Mouse (Mus musculus): ENCODE measurements around the gene Clstn2. TPM values are rescaled to one million over a fixed set of nuclear protein-coding genes. Genes with fewer than 3 reads are reported as not detected.

Gene Clstn2
- polyA plus RNA-seq, 1 experiment from 2014 or later, result 0.82 TPM

- Histone ChIP-seq H3K9ac (ENCODE audit: low read length) (no peak overlapping the region), H3K4me3 (ENCODE audit: low read depth, low read length) (no peak overlapping the region)
Observed at GRCm38 (mm10) chr9:97712888-97713287, 320.1 kb downstream of the Clstn2 start.

GRCm38 (mm10) chr9:97703901-97704503, 329.0 kb downstream of the Clstn2 start:
- ATAC-seq (ENCODE audit: low FRiP score, low TSS enrichment) (no peak), DNase-seq (ENCODE audit: low spot score) (no peak)
- Histone ChIP-seq H3K4me1 (replicated peaks; ENCODE audit: control insufficient read depth, insufficient read depth) (no peaks in the 10 kb centered on the region), H3K4me3 (ENCODE audit: low read depth, low read length) (no peak overlapping the region), H3K36me3 (ENCODE audit: control insufficient read depth, insufficient read depth, low read length) (no peaks in the 10 kb centered on the region), H3K9me3 (ENCODE audit: control insufficient read depth, low read length) (no peaks in the 10 kb centered on the region), H3K27ac (replicated peaks) (no peak overlapping the region), H3K9ac (ENCODE audit: low read length) (no peak overlapping the region), H3K27me3 (ENCODE audit: control insufficient read depth, insufficient read depth, low read length) (no peaks in the 10 kb centered on the region), H3K4me2 (replicated peaks; ENCODE audit: low read depth) (no peak overlapping the region)
- WGBS, result 83% methylated on average over 4 of the region's 4 CpGs
- no peak for TF ChIP-seq CTCF (IDR thresholded peaks at IDR 0.05; ENCODE audit: low read depth)
- TF ChIP-seq EP300 (optimal IDR thresholded peaks at IDR 0.05), result no peak

More at GRCm38 (mm10) chr9:97712888-97713287, 320.1 kb downstream of the Clstn2 start:
- DNase-seq (ENCODE audit: low spot score) (no peak), ATAC-seq (ENCODE audit: low FRiP score, low TSS enrichment) (no peak)
- Histone ChIP-seq H3K36me3 (ENCODE audit: control insufficient read depth, insufficient read depth, low read length) (no peaks in the 10 kb centered on the region), H3K9me3 (ENCODE audit: control insufficient read depth, low read length) (no peaks in the 10 kb centered on the region), H3K4me1 (replicated peaks; ENCODE audit: control insufficient read depth, insufficient read depth) (no peaks in the 10 kb centered on the region), H3K27ac (replicated peaks) (no peak overlapping the region), H3K4me2 (replicated peaks; ENCODE audit: low read depth) (no peak overlapping the region), H3K27me3 (ENCODE audit: control insufficient read depth, insufficient read depth, low read length) (no peaks in the 10 kb centered on the region)
- WGBS, result 89% methylated on average over 3 of the region's 3 CpGs
- TF ChIP-seq EP300 (optimal IDR thresholded peaks at IDR 0.05) (no peak), CTCF (IDR thresholded peaks at IDR 0.05; ENCODE audit: low read depth) (no peak)

- no peak overlapping the region for H3K4me3 ChIP-seq (ENCODE audit: low read depth, low read length)
- ATAC-seq (ENCODE audit: low FRiP score, low TSS enrichment) (no peak), DNase-seq (ENCODE audit: low spot score) (no peak)
- no peak overlapping the region for H3K4me2 ChIP-seq (replicated peaks; ENCODE audit: low read depth)
- H3K9ac ChIP-seq (ENCODE audit: low read length), result no peak overlapping the region
- H3K9me3 ChIP-seq (ENCODE audit: control insufficient read depth, low read length), result no peaks in the 10 kb centered on the region
- 56% methylated on average over 2 of the region's 2 CpGs for WGBS
- TF ChIP-seq EP300 (optimal IDR thresholded peaks at IDR 0.05) (no peak), CTCF (IDR thresholded peaks at IDR 0.05; ENCODE audit: low read depth) (no peak)
- no peaks in the 10 kb centered on the region for H3K36me3 ChIP-seq (ENCODE audit: control insufficient read depth, insufficient read depth, low read length)
- no peaks in the 10 kb centered on the region for H3K27me3 ChIP-seq (ENCODE audit: control insufficient read depth, insufficient read depth, low read length)
- no peaks in the 10 kb centered on the region for H3K4me1 ChIP-seq (replicated peaks; ENCODE audit: control insufficient read depth, insufficient read depth)
- H3K27ac ChIP-seq (replicated peaks), result no peak overlapping the region
Observed at GRCm38 (mm10) chr9:97702989-97703388, 330.0 kb downstream of the Clstn2 start.

- H3K9ac ChIP-seq (ENCODE audit: low read length), result no peak overlapping the region
- no peak overlapping the region for H3K4me2 ChIP-seq (replicated peaks; ENCODE audit: low read depth)
- H3K27me3 ChIP-seq (ENCODE audit: control insufficient read depth, insufficient read depth, low read length), result no peaks in the 10 kb centered on the region
- no peak for ATAC-seq (ENCODE audit: low FRiP score, low TSS enrichment)
- TF ChIP-seq CTCF (IDR thresholded peaks at IDR 0.05; ENCODE audit: low read depth) (no peak), EP300 (optimal IDR thresholded peaks at IDR 0.05) (no peak)
- no peak for DNase-seq (ENCODE audit: low spot score)
- no peaks in the 10 kb centered on the region for H3K36me3 ChIP-seq (ENCODE audit: control insufficient read depth, insufficient read depth, low read length)
- H3K4me3 ChIP-seq (ENCODE audit: low read depth, low read length), result no peak overlapping the region
- no peak overlapping the region for H3K27ac ChIP-seq (replicated peaks)
- H3K9me3 ChIP-seq (ENCODE audit: control insufficient read depth, low read length), result no peaks in the 10 kb centered on the region
- H3K4me1 ChIP-seq (replicated peaks; ENCODE audit: control insufficient read depth, insufficient read depth), result no peaks in the 10 kb centered on the region
- 59% methylated on average over 3 of the region's 3 CpGs for WGBS
Observed at GRCm38 (mm10) chr9:97699983-97700382, 333.0 kb downstream of the Clstn2 start.

GRCm38 (mm10) chr9:97699020-97699419, 334.0 kb downstream of the Clstn2 start:
- Histone ChIP-seq H3K27me3 (ENCODE audit: control insufficient read depth, insufficient read depth, low read length) (no peaks in the 10 kb centered on the region), H3K36me3 (ENCODE audit: control insufficient read depth, insufficient read depth, low read length) (no peaks in the 10 kb centered on the region), H3K9ac (ENCODE audit: low read length) (no peak overlapping the region), H3K27ac (replicated peaks) (no peak overlapping the region), H3K9me3 (ENCODE audit: control insufficient read depth, low read length) (no peaks in the 10 kb centered on the region), H3K4me1 (replicated peaks; ENCODE audit: control insufficient read depth, insufficient read depth) (no peaks in the 10 kb centered on the region), H3K4me3 (ENCODE audit: low read depth, low read length) (no peak overlapping the region), H3K4me2 (replicated peaks; ENCODE audit: low read depth) (no peak overlapping the region)
- DNase-seq (ENCODE audit: low spot score), result no peak
- no peak for TF ChIP-seq EP300 (optimal IDR thresholded peaks at IDR 0.05)
- TF ChIP-seq CTCF (IDR thresholded peaks at IDR 0.05; ENCODE audit: low read depth), result no peak
- WGBS, result 74% methylated on average over 2 of the region's 2 CpGs
- ATAC-seq (ENCODE audit: low FRiP score, low TSS enrichment), result no peak

- DNase-seq (ENCODE audit: low spot score) (no peak), ATAC-seq (ENCODE audit: low FRiP score, low TSS enrichment) (no peak)
- TF ChIP-seq CTCF (IDR thresholded peaks at IDR 0.05; ENCODE audit: low read depth) (no peak), EP300 (optimal IDR thresholded peaks at IDR 0.05) (no peak)
- 88% methylated on average over 10 of the region's 10 CpGs for WGBS
- Histone ChIP-seq H3K36me3 (ENCODE audit: control insufficient read depth, insufficient read depth, low read length) (no peaks in the 10 kb centered on the region), H3K4me3 (ENCODE audit: low read depth, low read length) (no peak overlapping the region), H3K4me2 (replicated peaks; ENCODE audit: low read depth) (no peak overlapping the region), H3K27me3 (ENCODE audit: control insufficient read depth, insufficient read depth, low read length) (no peaks in the 10 kb centered on the region), H3K9ac (ENCODE audit: low read length) (no peak overlapping the region), H3K27ac (replicated peaks) (no peak overlapping the region), H3K4me1 (replicated peaks; ENCODE audit: control insufficient read depth, insufficient read depth) (no peaks in the 10 kb centered on the region), H3K9me3 (ENCODE audit: control insufficient read depth, low read length) (no peaks in the 10 kb centered on the region)
Observed at GRCm38 (mm10) chr9:97698071-97698470, 334.9 kb downstream of the Clstn2 start.

All from stomach, postnatal 0 days (tissue).